Comparison of ENCODE assay signal across 11 mouse cellular contexts in genomic region chr10:118795061-118795407, GRCm38 (mm10).
"Had no signal": no experiment of that assay in that cellular context is flagged by ENCODE, and none has a peak within 500 bp of the region (broad histone marks: within the 10 kb centered on the region; RNA-seq: fewer than 3 reads in every experiment).

No protein-coding gene starts in this region.

- H3K4me3 ChIP-seq: layer of hippocampus, adult 2 months; limb, embryonic 13.5 days; midbrain, embryonic 12.5 days; neural tube, embryonic 15.5 days had no signal

- H3K4me2 ChIP-seq: limb, embryonic 13.5 days; midbrain, embryonic 12.5 days; neural tube, embryonic 15.5 days had no signal

- H3K9me3 ChIP-seq: limb, embryonic 13.5 days; midbrain, embryonic 12.5 days; neural tube, embryonic 15.5 days had no signal

- H3K36me3 ChIP-seq: limb, embryonic 13.5 days; midbrain, embryonic 12.5 days; neural tube, embryonic 15.5 days had no signal

- H3K27ac ChIP-seq: layer of hippocampus, adult 2 months; limb, embryonic 13.5 days; liver, embryonic 14.5 days; midbrain, embryonic 12.5 days; neural tube, embryonic 15.5 days had no signal

- DNase-seq: kidney, postnatal 10 days; kidney, postnatal 4 days; left cerebral cortex, postnatal 4 days; lung, adult 18-20 months; right cerebral cortex, adult 18-20 months; right cerebral cortex, postnatal 25 days had no signal

- H3K27me3 ChIP-seq: limb, embryonic 13.5 days; midbrain, embryonic 12.5 days; neural tube, embryonic 15.5 days had no signal

- H3K9ac ChIP-seq: limb, embryonic 13.5 days; liver, embryonic 14.5 days; midbrain, embryonic 12.5 days; neural tube, embryonic 15.5 days had no signal
